Mouse (Mus musculus): ENCODE results near the gene Tbc1d5.

GRCm38 (mm10) chr17:51178491-51179194 lies 509 bp downstream of the Tbc1d5 start:
- TF ChIP-seq GATA1 (IDR thresholded peaks at IDR 0.05; ENCODE audit: low read length): no peak
- no peak for TF ChIP-seq TAL1 (IDR thresholded peaks at IDR 0.05; ENCODE audit: low read length)

All from erythroblast, embryonic 14.5 days (primary cell).